Mouse (Mus musculus): Measurements from ENCODE around the gene Scd4. TPM values are rescaled to one million over a fixed set of nuclear protein-coding genes. Genes with fewer than 3 reads are reported as not detected.
A peak's percentile ranks its signal among the peaks of the same experiment; 100 is the strongest.
"Not testable (repeated sequence)": the region's sequence is repeated elsewhere in the genome, so short reads cannot be mapped to it uniquely, and the experiment has no call there.

The Scd4 gene
- total RNA-seq, 2 experiments from 2014 or later, result 47.7 to 52.4 TPM

- DNase-seq, result no peak
Measured at GRCm38 (mm10) chr19:44317391-44317790, 15.5 kb upstream of the Scd4 start.

- no peak for DNase-seq
Measured at GRCm38 (mm10) chr19:44318545-44318944, 14.3 kb upstream of the Scd4 start.

GRCm38 (mm10) chr19:44320316-44320715, 12.6 kb upstream of the Scd4 start:
- DNase-seq, result no peak

GRCm38 (mm10) chr19:44321201-44321600, 11.7 kb upstream of the Scd4 start:
- no peak for DNase-seq

- DNase-seq, result no peak
Measured at GRCm38 (mm10) chr19:44321631-44322030, 11.3 kb upstream of the Scd4 start.

GRCm38 (mm10) chr19:44329566-44329965, 3.3 kb upstream of the Scd4 start:
- no peak for DNase-seq

- not testable (repeated sequence) for DNase-seq
Measured at GRCm38 (mm10) chr19:44331128-44331527, 1.8 kb upstream of the Scd4 start.

GRCm38 (mm10) chr19:44331911-44332310, 981 bp upstream of the Scd4 start:
- peak; percentile 26 for DNase-seq

- DNase-seq, result no peak
Measured at GRCm38 (mm10) chr19:44332326-44332725, 566 bp upstream of the Scd4 start.

GRCm38 (mm10) chr19:44333991-44334390, 1.1 kb downstream of the Scd4 start:
- DNase-seq, result no peak

- no peak for DNase-seq
Measured at GRCm38 (mm10) chr19:44335876-44336662, 3.2 kb downstream of the Scd4 start.

GRCm38 (mm10) chr19:44349689-44350088, 16.8 kb downstream of the Scd4 start:
- DNase-seq, result no peak

- no peak for DNase-seq
Measured at GRCm38 (mm10) chr19:44351756-44352155, 18.9 kb downstream of the Scd4 start.

GRCm38 (mm10) chr19:44358700-44359099, 25.8 kb downstream of the Scd4 start:
- DNase-seq, result no peak

GRCm38 (mm10) chr19:44363529-44363928, 30.6 kb downstream of the Scd4 start:
- DNase-seq, result peak; percentile 79

- no peak for DNase-seq
Measured at GRCm38 (mm10) chr19:44364029-44364428, 31.1 kb downstream of the Scd4 start.

- DNase-seq, result no peak
Measured at GRCm38 (mm10) chr19:44365733-44366132, 32.8 kb downstream of the Scd4 start.

GRCm38 (mm10) chr19:44367076-44367475, 34.2 kb downstream of the Scd4 start:
- not testable (repeated sequence) for DNase-seq

GRCm38 (mm10) chr19:44369371-44369770, 36.5 kb downstream of the Scd4 start:
- no peak for DNase-seq

- no peak for DNase-seq
Measured at GRCm38 (mm10) chr19:44370231-44370630, 37.3 kb downstream of the Scd4 start.

- DNase-seq, result peak; percentile 84
Measured at GRCm38 (mm10) chr19:44372969-44373368, 40.1 kb downstream of the Scd4 start.

- no peak for DNase-seq
Measured at GRCm38 (mm10) chr19:44376511-44376951, 43.6 kb downstream of the Scd4 start.

GRCm38 (mm10) chr19:44377629-44378375, 44.9 kb downstream of the Scd4 start:
- DNase-seq, result no peak

- DNase-seq, result no peak
Measured at GRCm38 (mm10) chr19:44379090-44379489, 46.2 kb downstream of the Scd4 start.

All from heart, postnatal 4 days (tissue).